Mouse (Mus musculus): ENCODE measurements around the gene Ucma. TPM values are rescaled to one million over a fixed set of nuclear protein-coding genes. Genes with fewer than 3 reads are reported as not detected.
A peak's percentile ranks its signal among the peaks of the same experiment; 100 is the strongest.
"Not testable (repeated sequence)": the region's sequence is repeated elsewhere in the genome, so short reads cannot be mapped to it uniquely, and the experiment has no call there.

Ucma gene
- total RNA-seq (2014; rRNA removed) (11.9 and 13.2 TPM in 2 replicates), polyA plus RNA-seq (2015; fragmentation: Nextera tagmentation; extraction: Ambion mirVana) (5.3 and 6.2 TPM in 2 replicates)

DNA sequence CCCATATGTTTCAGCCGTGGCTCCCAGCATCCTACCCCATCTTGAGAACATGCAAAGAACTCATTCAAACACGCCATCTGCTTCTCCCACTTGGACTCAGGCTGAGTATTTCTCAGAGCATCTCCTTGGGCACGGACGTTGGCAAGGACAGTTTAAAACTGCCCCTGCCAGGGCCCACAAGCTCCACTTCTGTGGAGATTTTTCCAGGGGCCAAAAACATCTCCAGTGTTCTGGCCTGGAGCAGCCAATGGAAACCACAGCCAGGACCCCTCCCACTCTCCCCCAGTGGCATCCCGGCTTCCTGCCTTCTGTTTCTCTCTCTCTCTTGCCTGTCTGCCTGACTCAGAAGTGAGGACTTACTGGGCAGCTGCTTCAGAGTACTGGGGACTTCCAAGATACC is at the start of gene Ucma:
Gene Ucma, plus strand, starts transcription at position 316 of the 400 bp plus-strand sequence.
- Histone ChIP-seq H3K4me2 (ENCODE audit: low read depth, low read length) (no peak within 1 kb of the TSS), H3K9ac (replicated peaks; ENCODE audit: low read length) (no peak within 1 kb of the TSS), H3K36me3 (ENCODE audit: insufficient read depth, low read length) (no peaks in the 10 kb centered on the region), H3K27ac (peak within 1 kb of the TSS; percentile 22; the same call in 1 of the 2 replicates), H3K9me3 (ENCODE audit: low read length) (no peaks in the 10 kb centered on the region), H3K4me1 (ENCODE audit: insufficient read depth, low read length) (peaks cover 6% of the 10 kb centered on the region; the same call in 1 of the 2 replicates), H3K4me3 (ENCODE audit: low read length) (no peak within 1 kb of the TSS), H3K27me3 (ENCODE audit: insufficient read depth, low read length) (no peaks in the 10 kb centered on the region)
- WGBS: 53% methylated on average over 5 of the region's 5 CpGs
- DNase-seq (ENCODE audit: low spot score): peak; percentile 40
- no peak for TF ChIP-seq CTCF (IDR thresholded peaks at IDR 0.05; ENCODE audit: low read depth)
- ATAC-seq: peak; percentile 35; the same call in 1 of the 2 replicates

DNA sequence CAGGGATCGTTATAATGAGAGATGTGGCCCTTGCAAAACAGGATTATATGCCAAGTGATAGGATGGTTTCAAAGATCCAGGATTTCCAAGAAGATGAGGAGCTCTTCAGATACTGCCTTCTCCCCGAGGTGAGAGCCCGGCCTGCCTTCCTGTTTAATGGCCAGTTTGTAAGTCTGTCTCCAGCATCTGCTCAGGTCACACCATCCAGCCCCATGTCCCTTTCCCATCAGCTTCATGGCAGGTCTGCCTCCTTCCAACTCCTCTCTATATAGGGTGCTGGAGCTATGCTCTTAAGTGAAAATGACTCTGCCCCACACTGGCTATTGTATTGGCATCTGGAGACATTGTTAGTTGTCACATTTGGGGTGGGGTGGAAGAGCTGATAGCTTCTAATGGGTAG is 48.5 kb upstream of the Ucma start:
- H3K27me3 ChIP-seq (ENCODE audit: insufficient read depth, low read length): no peaks in the 10 kb centered on the region
- no peaks in the 10 kb centered on the region for H3K4me1 ChIP-seq (ENCODE audit: insufficient read depth, low read length)
- no peak for TF ChIP-seq CTCF (IDR thresholded peaks at IDR 0.05; ENCODE audit: low read depth)
- ATAC-seq: no peak
- H3K4me3 ChIP-seq (ENCODE audit: low read length): no peak overlapping the region
- 89% methylated on average over 3 of the region's 3 CpGs for WGBS
- no peak overlapping the region for H3K9ac ChIP-seq (replicated peaks; ENCODE audit: low read length)
- no peak for DNase-seq (ENCODE audit: low spot score)
- no peak overlapping the region for H3K27ac ChIP-seq
- H3K9me3 ChIP-seq (ENCODE audit: low read length): no peaks in the 10 kb centered on the region
- H3K36me3 ChIP-seq (ENCODE audit: insufficient read depth, low read length): peaks cover 29% of the 10 kb centered on the region; the same call in 1 of the 2 replicates
- H3K4me2 ChIP-seq (ENCODE audit: low read depth, low read length): no peak overlapping the region

DNA sequence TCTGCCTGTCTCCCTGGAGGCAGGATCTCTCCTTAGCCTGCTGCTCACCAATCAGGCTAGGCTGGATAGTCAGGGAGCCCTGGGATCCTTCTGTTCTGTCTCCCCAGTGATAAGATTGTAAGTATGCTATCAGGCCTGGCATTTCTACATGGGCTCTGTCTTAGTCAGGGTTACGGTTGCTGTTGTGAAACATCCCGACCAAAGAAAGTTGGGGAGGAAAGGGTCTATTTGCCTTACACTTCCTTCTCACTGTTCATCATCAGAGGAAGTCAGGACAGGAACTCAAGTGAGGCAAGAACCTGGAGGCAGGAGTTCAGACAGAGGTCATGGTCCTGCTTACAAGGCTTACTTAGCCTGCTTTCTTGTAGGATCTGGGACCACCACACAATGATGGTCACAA is 46.7 kb upstream of the Ucma start:
- Histone ChIP-seq H3K4me3 (ENCODE audit: low read length) (no peak overlapping the region), H3K9ac (replicated peaks; ENCODE audit: low read length) (no peak overlapping the region), H3K4me2 (ENCODE audit: low read depth, low read length) (no peak overlapping the region), H3K4me1 (ENCODE audit: insufficient read depth, low read length) (no peaks in the 10 kb centered on the region), H3K27me3 (ENCODE audit: insufficient read depth, low read length) (no peaks in the 10 kb centered on the region), H3K9me3 (ENCODE audit: low read length) (no peaks in the 10 kb centered on the region), H3K27ac (no peak overlapping the region), H3K36me3 (ENCODE audit: insufficient read depth, low read length) (peaks cover 29% of the 10 kb centered on the region; the same call in 1 of the 2 replicates)
- no peak for TF ChIP-seq CTCF (IDR thresholded peaks at IDR 0.05; ENCODE audit: low read depth)
- no peak for DNase-seq (ENCODE audit: low spot score)
- ATAC-seq: no peak
- WGBS: 88% methylated on average over 2 of the region's 2 CpGs

DNA sequence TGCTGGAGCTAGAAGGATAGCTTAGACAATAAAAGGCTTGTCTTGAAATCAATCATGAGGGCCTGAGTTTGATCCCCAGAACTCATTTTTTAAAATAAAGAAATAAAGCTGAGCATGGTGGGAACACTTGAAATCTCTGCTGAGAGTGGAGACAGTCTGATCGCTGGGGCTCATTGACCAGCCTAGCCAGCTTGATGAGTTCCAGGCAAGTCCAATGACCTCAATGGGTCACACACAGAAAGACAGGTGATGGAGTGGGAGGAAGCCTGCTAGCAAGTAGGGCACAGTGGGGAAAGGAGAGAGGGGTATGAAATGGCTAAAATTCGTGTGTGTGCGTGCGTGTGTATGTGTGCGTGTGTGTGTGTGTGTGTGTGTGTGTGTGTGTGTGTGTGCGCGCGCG is 41.4 kb upstream of the Ucma start:
- no peak overlapping the region for H3K4me2 ChIP-seq (ENCODE audit: low read depth, low read length)
- no peaks in the 10 kb centered on the region for H3K27me3 ChIP-seq (ENCODE audit: insufficient read depth, low read length)
- ATAC-seq: no peak

DNA sequence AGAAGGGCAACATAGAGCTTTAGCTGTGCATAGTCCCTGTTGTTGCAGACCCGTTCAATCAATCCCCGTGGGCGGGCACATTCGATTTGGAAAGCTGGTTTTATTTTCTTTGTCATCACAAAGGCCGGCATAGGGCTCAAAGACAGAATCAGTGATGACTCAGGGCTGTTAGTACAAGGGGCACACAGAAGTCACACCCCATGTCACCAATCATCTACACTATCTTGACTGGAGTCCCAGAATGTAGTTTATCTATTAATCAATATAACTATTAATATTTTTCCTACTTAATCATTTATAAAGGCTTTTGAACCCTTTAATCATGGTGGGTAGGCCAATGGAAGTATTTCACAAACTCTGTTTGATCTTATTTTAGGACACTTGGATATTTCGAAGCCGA is 38.0 kb upstream of the Ucma start:
- DNase-seq (ENCODE audit: low spot score) (no peak), ATAC-seq (no peak)
- Histone ChIP-seq H3K4me3 (ENCODE audit: low read length) (no peak overlapping the region), H3K27me3 (ENCODE audit: insufficient read depth, low read length) (no peaks in the 10 kb centered on the region), H3K4me1 (ENCODE audit: insufficient read depth, low read length) (no peaks in the 10 kb centered on the region), H3K4me2 (ENCODE audit: low read depth, low read length) (no peak overlapping the region), H3K27ac (no peak overlapping the region), H3K9me3 (ENCODE audit: low read length) (no peaks in the 10 kb centered on the region), H3K9ac (replicated peaks; ENCODE audit: low read length) (no peak overlapping the region), H3K36me3 (ENCODE audit: insufficient read depth, low read length) (peaks cover 18% of the 10 kb centered on the region; the same call in 1 of the 2 replicates)
- WGBS: 93% methylated on average over 7 of the region's 7 CpGs
- TF ChIP-seq CTCF (IDR thresholded peaks at IDR 0.05; ENCODE audit: low read depth): no peak

More for the DNA sequence above, 41.4 kb upstream of the Ucma start:
- no peak overlapping the region for H3K9ac ChIP-seq (replicated peaks; ENCODE audit: low read length)
- H3K4me3 ChIP-seq (ENCODE audit: low read length): no peak overlapping the region
- H3K27ac ChIP-seq: no peak overlapping the region
- WGBS: 96% methylated on average over 9 of the region's 9 CpGs
- no peaks in the 10 kb centered on the region for H3K4me1 ChIP-seq (ENCODE audit: insufficient read depth, low read length)
- H3K9me3 ChIP-seq (ENCODE audit: low read length): no peaks in the 10 kb centered on the region
- peaks cover 31% of the 10 kb centered on the region; the same call in 1 of the 2 replicates for H3K36me3 ChIP-seq (ENCODE audit: insufficient read depth, low read length)
- DNase-seq (ENCODE audit: low spot score): no peak
- TF ChIP-seq CTCF (IDR thresholded peaks at IDR 0.05; ENCODE audit: low read depth): no peak

DNA sequence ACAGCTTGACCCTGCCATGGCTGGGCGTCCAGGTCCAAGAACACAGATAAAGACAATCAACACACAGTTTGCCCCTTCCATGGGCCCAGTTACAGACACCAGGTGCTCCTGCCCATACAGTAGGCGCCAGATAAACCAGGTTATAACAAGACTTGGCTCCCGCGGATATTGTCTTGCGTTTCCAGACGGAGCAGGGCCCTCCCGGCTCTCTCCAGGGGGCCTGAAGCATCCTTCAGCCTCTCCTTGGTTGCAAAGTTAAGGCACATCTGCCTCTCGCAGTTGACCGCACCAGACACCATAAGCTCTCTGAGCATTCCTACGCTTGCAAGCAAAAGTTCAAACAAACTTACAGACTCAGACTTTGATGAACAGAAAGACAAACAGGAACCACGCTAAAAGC is 35.1 kb upstream of the Ucma start:
- WGBS: 90% methylated on average over 11 of the region's 11 CpGs
- Histone ChIP-seq H3K9ac (replicated peaks; ENCODE audit: low read length) (no peak overlapping the region), H3K27ac (no peak overlapping the region), H3K4me1 (ENCODE audit: insufficient read depth, low read length) (no peaks in the 10 kb centered on the region), H3K27me3 (ENCODE audit: insufficient read depth, low read length) (no peaks in the 10 kb centered on the region), H3K36me3 (ENCODE audit: insufficient read depth, low read length) (peaks cover 18% of the 10 kb centered on the region; the same call in 1 of the 2 replicates), H3K4me2 (ENCODE audit: low read depth, low read length) (no peak overlapping the region), H3K4me3 (ENCODE audit: low read length) (no peak overlapping the region), H3K9me3 (ENCODE audit: low read length) (0 out of 2 replicates have a peak, but pooled peaks cover 4% of the 10 kb centered on the region)
- no peak for ATAC-seq
- TF ChIP-seq CTCF (IDR thresholded peaks at IDR 0.05; ENCODE audit: low read depth): no peak
- no peak for DNase-seq (ENCODE audit: low spot score)

DNA sequence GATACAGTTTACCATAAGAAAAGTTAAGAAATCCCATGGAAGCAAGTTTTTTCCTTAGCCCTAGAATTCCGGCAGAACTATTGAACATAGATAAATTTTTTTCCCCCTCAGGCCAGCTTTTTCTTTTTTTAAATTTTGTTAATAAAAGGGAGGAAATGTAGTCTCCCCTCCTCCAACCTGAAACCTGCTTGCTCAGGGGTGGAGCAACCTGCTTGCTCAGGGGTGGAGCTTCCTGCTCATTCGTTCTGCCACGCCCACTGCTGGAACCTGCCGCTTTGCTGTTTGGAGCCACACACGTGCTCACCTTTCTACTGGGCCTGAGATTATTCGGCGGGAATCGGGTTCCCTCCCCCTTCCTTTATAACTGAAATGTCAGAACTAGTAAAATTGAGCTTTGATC is 26.2 kb upstream of the Ucma start:
- H3K4me3 ChIP-seq (ENCODE audit: low read length); H3K36me3 ChIP-seq (ENCODE audit: insufficient read depth, low read length); H3K9ac ChIP-seq (replicated peaks; ENCODE audit: low read length); DNase-seq (ENCODE audit: low spot score); H3K27ac ChIP-seq; ATAC-seq; H3K9me3 ChIP-seq (ENCODE audit: low read length); H3K4me2 ChIP-seq (ENCODE audit: low read depth, low read length); H3K27me3 ChIP-seq (ENCODE audit: insufficient read depth, low read length); H3K4me1 ChIP-seq (ENCODE audit: insufficient read depth, low read length): not testable (repeated sequence)
- WGBS: 79% methylated on average over 5 of the region's 8 CpGs

Measured in hindbrain, postnatal 0 days (tissue).